Mouse (Mus musculus): ENCODE measurements around the gene Trib2. TPM values are rescaled to one million over a fixed set of nuclear protein-coding genes. Genes with fewer than 3 reads are reported as not detected.

The Trib2 gene
- polyA plus RNA-seq, 1 experiment from 2014 or later: 11.2 TPM

DNA sequence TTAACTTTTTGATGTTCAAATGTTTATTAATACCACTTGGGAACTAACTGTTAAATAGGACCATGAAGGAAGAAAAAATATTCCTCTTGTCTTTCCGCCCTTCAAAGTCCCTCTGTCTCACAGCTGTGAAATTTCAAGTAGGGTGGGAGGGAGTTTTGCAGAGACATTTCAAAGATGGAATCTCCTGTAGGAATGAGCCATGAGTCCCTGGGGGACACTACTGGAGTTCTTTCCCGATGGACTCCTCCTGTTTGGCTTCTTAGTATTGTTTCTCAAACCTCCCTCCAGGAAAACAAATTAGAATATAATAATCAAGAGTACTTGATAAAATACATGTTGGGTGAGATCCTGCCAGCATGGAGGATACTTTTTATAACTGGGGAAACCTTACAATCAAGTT lies 62.1 kb downstream of the Trib2 start:
- Histone ChIP-seq H3K27ac (ENCODE audit: low read depth, low read length) (no peak overlapping the region), H3K4me3 (ENCODE audit: low read depth, low read length) (no peak overlapping the region), H3K4me1 (replicated peaks; ENCODE audit: control insufficient read depth, insufficient read depth, low read length) (no peaks in the 10 kb centered on the region), H3K27me3 (replicated peaks; ENCODE audit: control insufficient read depth, insufficient read depth, low read length) (no peaks in the 10 kb centered on the region), H3K36me3 (ENCODE audit: control insufficient read depth, insufficient read depth) (no peaks in the 10 kb centered on the region), H3K9ac (ENCODE audit: low read depth, low read length) (no peak overlapping the region), H3K9me3 (ENCODE audit: control insufficient read depth) (no peaks in the 10 kb centered on the region), H3K4me2 (replicated peaks; ENCODE audit: low read depth) (no peak overlapping the region)
- TF ChIP-seq CTCF (IDR thresholded peaks at IDR 0.05; ENCODE audit: low read depth): no peak
- 65% methylated on average over 2 of the region's 2 CpGs for WGBS
- ATAC-seq: no peak

- WGBS: 41% methylated on average over 4 of the region's 4 CpGs
- H3K27me3 ChIP-seq (replicated peaks; ENCODE audit: control insufficient read depth, insufficient read depth, low read length): no peaks in the 10 kb centered on the region
- no peak overlapping the region for H3K4me2 ChIP-seq (replicated peaks; ENCODE audit: low read depth)
- H3K9me3 ChIP-seq (ENCODE audit: control insufficient read depth): no peaks in the 10 kb centered on the region
- H3K27ac ChIP-seq (ENCODE audit: low read depth, low read length): no peak overlapping the region
- H3K36me3 ChIP-seq (ENCODE audit: control insufficient read depth, insufficient read depth): no peaks in the 10 kb centered on the region
- TF ChIP-seq CTCF (IDR thresholded peaks at IDR 0.05; ENCODE audit: low read depth): no peak
- no peaks in the 10 kb centered on the region for H3K4me1 ChIP-seq (replicated peaks; ENCODE audit: control insufficient read depth, insufficient read depth, low read length)
- ATAC-seq: no peak
- no peak overlapping the region for H3K4me3 ChIP-seq (ENCODE audit: low read depth, low read length)
- H3K9ac ChIP-seq (ENCODE audit: low read depth, low read length): no peak overlapping the region
These were observed 67.0 kb downstream of the Trib2 start for GRCm38 (mm10) chr12:15749646-15750195.

GRCm38 (mm10) chr12:15745752-15746151 lies 71.0 kb downstream of the Trib2 start:
- no peaks in the 10 kb centered on the region for H3K36me3 ChIP-seq (ENCODE audit: control insufficient read depth, insufficient read depth)
- H3K4me3 ChIP-seq (ENCODE audit: low read depth, low read length): no peak overlapping the region
- H3K9ac ChIP-seq (ENCODE audit: low read depth, low read length): no peak overlapping the region
- 64% methylated on average over 10 of the region's 10 CpGs for WGBS
- no peaks in the 10 kb centered on the region for H3K9me3 ChIP-seq (ENCODE audit: control insufficient read depth)
- no peak overlapping the region for H3K27ac ChIP-seq (ENCODE audit: low read depth, low read length)
- no peak for TF ChIP-seq CTCF (IDR thresholded peaks at IDR 0.05; ENCODE audit: low read depth)
- no peak for ATAC-seq
- no peaks in the 10 kb centered on the region for H3K27me3 ChIP-seq (replicated peaks; ENCODE audit: control insufficient read depth, insufficient read depth, low read length)
- no peak overlapping the region for H3K4me2 ChIP-seq (replicated peaks; ENCODE audit: low read depth)
- no peaks in the 10 kb centered on the region for H3K4me1 ChIP-seq (replicated peaks; ENCODE audit: control insufficient read depth, insufficient read depth, low read length)

Small RNA genes lying within 50 kb of the gene (microRNA-seq; reads per million reads assigned to microRNA genes)
- not detected for gene Mir6387

Measured in intestine, postnatal 0 days (tissue).